Mouse (Mus musculus) forebrain, embryonic 13.5 days (tissue): ENCODE results near the gene Prss54. TPM values are rescaled to one million over a fixed set of nuclear protein-coding genes. Genes with fewer than 3 reads are reported as not detected.

Experiments
- ATAC-seq: fragments of 200-750 bp; cut with Nextera tagmentation; 2 replicates; pipeline ENCODE4 v1.8.0; 2017
- H3K27ac ChIP-seq: fragments of 300-500 bp; sonication (generic); 2 replicates; pipeline ENCODE4 v1.5.1; 2015; ENCODE audit warnings: inconsistent platforms, mild to moderate bottlenecking, moderate library complexity
- H3K27me3 ChIP-seq: fragments of 300-500 bp; sonication (generic); 2 replicates; pipeline ENCODE4 v1.6.1; 2015; ENCODE audit warnings: mild to moderate bottlenecking, inconsistent platforms
- H3K36me3 ChIP-seq: fragments of 300-500 bp; sonication (generic); 2 replicates; pipeline ENCODE4 v1.6.1; 2015; ENCODE audit warnings: mild to moderate bottlenecking, inconsistent platforms; ENCODE audit not compliant: poor library complexity, severe bottlenecking
- H3K4me1 ChIP-seq: fragments of 300-500 bp; sonication (generic); 2 replicates; pipeline ENCODE4 v1.6.1; 2015; ENCODE audit warnings: inconsistent platforms
- H3K4me2 ChIP-seq: fragments of 300-500 bp; sonication (generic); 2 replicates; pipeline ENCODE4 v1.6.1; 2015; ENCODE audit warnings: inconsistent platforms, mild to moderate bottlenecking, moderate library complexity
- H3K4me3 ChIP-seq: fragments of 300-500 bp; sonication (generic); 2 replicates; pipeline ENCODE4 v1.5.1; 2015; ENCODE audit warnings: mild to moderate bottlenecking, inconsistent platforms
- H3K9ac ChIP-seq: fragments of 300-500 bp; sonication (generic); 2 replicates; pipeline ENCODE4 v1.6.1; 2015; ENCODE audit warnings: mild to moderate bottlenecking, inconsistent platforms
- H3K9me3 ChIP-seq: fragments of 300-500 bp; sonication (generic); replicated peaks from 2 replicates; pipeline ENCODE4 v1.6.1; 2016; ENCODE audit warnings: inconsistent platforms
- WGBS: fragments of 180-500 bp; shearing (Covaris S2); methylation state at CpG from one replicate; pipeline ENCODE4 v1.1.7; 2015; 5-methylcytosine and 5-hydroxymethylcytosine counted together
- polyA plus RNA-seq: library from polyadenylated mRNA; unstranded; fragments of >200 nt; fragmentation: Nextera tagmentation; extraction: Ambion mirVana; gene quantifications from 2 replicates; pipeline ENCODE4 v1.2.1, GENCODE M21; 2015

Gene Prss54
- polyA plus RNA-seq, 1 experiment from 2014 or later, result not detected

DNA sequence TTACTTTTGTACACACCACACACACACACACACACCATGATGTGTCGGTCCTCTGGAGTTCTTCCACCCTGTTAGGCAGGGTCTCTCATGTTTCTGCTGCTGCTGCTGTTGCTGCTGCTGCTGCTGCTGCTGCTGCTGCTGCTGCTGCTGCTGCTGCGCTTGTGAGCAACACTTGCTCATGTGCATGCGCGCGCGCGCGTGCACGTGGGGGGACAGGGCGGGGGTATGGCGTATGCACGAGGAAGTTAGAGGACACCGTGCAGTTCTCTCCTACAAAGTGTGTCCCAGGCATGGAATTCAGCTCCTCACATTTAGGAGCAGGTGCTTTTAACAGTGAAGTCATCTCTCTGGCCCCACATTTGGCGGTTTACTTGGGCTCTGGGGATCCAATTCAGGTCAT lies 19.0 kb upstream of the Prss54 start:
- Histone ChIP-seq H3K27ac (no peak overlapping the region), H3K4me3 (no peak overlapping the region), H3K4me1 (no peaks in the 10 kb centered on the region), H3K9me3 (no peaks in the 10 kb centered on the region), H3K36me3 (no peaks in the 10 kb centered on the region), H3K27me3 (no peaks in the 10 kb centered on the region), H3K9ac (no peak overlapping the region), H3K4me2 (no peak overlapping the region)
- 84% methylated on average over 14 of the region's 14 CpGs for WGBS
- no peak for ATAC-seq

DNA sequence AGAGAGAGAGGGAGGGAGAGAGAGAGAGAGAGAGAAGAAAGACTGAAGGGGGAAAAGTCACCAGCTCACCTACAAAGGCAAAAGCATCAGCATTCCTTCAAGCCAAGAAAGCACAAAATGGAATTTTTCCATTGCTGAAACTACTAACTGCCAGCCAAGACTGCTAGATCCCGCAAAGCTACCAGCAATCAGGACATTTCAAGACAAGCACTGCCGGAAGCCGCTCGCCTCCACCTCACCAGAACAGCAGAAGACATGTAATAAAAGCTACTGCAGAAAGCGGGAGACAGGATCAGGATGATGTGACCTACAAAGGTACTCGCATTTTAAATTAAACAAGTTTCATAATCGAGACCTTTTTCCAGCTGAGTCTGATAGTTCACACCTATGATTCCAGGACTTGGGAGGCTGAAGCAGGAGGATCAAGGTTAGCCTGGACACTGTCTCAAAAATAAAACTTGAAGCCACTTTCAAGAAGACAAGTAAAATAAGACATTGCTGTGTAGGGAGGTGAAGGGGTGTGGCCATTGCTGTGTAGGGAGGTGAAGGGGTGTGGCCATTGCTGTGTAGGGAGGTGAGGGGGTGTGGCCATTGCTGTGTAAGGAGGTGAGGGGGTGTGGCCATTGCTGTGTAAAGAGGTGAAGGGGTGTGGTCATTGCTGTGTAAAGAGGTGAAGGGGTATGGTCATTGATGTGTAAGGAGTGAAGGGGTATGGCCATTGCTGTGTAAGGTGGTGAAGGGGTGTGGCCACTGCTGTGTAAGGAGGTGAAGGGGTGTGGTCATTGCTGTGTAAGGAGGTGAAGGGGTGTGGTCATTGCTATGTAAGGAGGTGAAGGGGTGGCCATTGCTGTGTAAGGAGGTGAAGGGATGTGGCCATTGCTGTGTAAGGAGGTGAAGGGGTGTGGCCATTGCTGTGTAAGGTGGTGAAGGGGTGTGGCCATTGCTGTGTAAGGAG lies 17.6 kb upstream of the Prss54 start:
- Histone ChIP-seq H3K36me3 (no peaks in the 10 kb centered on the region), H3K27me3 (no peaks in the 10 kb centered on the region), H3K4me3 (no peak overlapping the region), H3K4me2 (no peak overlapping the region), H3K4me1 (no peaks in the 10 kb centered on the region), H3K9ac (no peak overlapping the region), H3K27ac (no peak overlapping the region), H3K9me3 (no peaks in the 10 kb centered on the region)
- WGBS, result 92% methylated on average over 7 of the region's 7 CpGs
- no peak for ATAC-seq

DNA sequence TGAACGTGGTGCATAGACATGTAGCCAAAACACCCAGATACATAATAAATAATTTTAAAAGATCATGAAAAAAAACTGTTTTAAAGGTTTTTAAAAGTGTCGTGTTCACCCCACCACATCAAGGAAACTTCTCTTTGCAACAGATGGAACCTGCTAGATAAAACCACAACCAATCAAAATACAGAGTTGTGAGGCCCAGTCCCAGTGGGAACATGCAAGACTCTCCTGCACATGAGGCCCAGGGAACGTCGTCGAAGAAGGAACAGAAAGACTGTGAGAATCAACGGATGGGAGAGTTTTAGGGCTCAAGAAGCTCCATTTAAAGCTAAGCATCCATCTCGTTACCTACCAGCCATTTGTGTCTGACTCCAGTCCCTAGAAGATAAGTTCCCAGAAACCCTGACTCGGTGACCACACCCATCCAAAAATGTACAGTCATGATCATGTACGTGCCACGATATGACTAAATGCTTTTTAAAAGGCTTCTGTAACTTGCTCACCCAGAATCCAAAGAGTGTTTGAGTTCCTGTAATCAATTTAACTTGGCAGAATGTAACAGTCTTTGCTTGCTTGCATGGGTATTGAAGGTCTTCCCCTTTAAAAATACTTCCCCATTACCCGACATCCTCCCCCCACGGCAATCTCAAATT lies 16.1 kb upstream of the Prss54 start:
- H3K27me3 ChIP-seq, result no peaks in the 10 kb centered on the region
- H3K36me3 ChIP-seq, result no peaks in the 10 kb centered on the region
- no peaks in the 10 kb centered on the region for H3K9me3 ChIP-seq
- no peaks in the 10 kb centered on the region for H3K4me1 ChIP-seq
- no peak overlapping the region for H3K4me2 ChIP-seq
- ATAC-seq, result no peak
- WGBS, result 85% methylated on average over 12 of the region's 12 CpGs
- no peak overlapping the region for H3K4me3 ChIP-seq
- H3K27ac ChIP-seq, result no peak overlapping the region
- no peak overlapping the region for H3K9ac ChIP-seq

DNA sequence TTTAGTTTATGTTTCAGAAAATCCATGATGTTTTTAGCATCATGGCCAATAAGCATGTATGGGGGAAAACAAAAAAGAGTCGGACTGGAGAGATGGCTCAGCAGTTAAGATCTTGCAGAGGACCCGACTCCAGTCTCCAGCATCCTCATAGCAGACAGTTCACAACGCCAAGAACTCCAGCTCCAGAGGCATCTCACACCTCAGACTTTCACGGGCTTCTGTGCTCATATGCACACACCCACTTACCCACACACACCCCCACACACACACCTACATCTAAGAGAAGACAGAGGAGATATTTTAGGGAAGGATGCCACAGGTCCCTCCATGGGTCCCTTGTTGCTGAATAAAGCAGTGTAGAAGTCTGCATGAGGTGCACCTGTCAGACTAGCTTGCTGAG lies 14.4 kb upstream of the Prss54 start:
- Histone ChIP-seq H3K27ac (no peak overlapping the region), H3K4me1 (no peaks in the 10 kb centered on the region), H3K36me3 (no peaks in the 10 kb centered on the region), H3K9ac (no peak overlapping the region), H3K4me2 (no peak overlapping the region), H3K27me3 (no peaks in the 10 kb centered on the region), H3K4me3 (no peak overlapping the region), H3K9me3 (no peaks in the 10 kb centered on the region)
- ATAC-seq, result no peak
- WGBS, result 86% methylated on average over 4 of the region's 4 CpGs

DNA sequence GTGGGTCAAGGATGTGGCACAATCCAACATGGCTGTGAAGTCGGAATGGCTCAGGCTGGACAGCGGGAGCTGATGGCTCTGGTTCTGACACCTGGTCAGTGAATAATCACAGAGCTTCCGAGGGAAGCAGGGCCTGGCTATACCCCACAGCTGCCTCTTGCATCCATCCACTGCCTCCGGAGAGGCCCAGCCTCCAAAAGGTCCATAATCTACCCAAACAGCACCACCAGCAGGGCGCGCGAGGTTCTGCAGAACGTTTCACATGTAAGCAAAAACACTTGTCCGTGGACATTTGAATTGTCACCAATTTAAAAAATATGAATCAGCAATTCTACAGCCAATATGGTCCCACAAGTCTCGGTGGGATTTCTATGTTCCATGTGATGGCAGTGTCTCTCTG lies 13.1 kb upstream of the Prss54 start:
- Histone ChIP-seq H3K4me2 (no peak overlapping the region), H3K36me3 (no peaks in the 10 kb centered on the region), H3K9ac (no peak overlapping the region), H3K27me3 (no peaks in the 10 kb centered on the region), H3K27ac (no peak overlapping the region), H3K9me3 (no peaks in the 10 kb centered on the region), H3K4me1 (no peaks in the 10 kb centered on the region), H3K4me3 (no peak overlapping the region)
- WGBS, result 61% methylated on average over 10 of the region's 10 CpGs
- no peak for ATAC-seq

DNA sequence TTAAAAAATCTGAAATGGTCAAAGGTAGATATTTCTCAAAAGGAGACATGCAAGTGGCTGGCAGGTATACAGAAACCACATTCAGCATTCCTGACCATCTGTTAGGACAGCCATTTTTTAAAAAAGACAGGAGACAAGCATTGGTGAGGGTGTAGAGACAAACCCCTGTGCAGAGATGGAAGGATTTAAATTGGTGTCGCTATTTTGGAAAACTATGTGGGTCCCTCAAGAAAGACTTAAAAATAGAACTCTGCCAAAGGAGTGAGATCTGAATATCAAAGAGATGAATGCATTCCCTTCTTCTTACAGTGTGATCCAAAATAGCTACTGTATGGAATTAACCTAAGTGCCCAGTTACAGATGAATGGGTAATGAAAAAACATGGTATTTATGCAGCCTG lies 11.2 kb upstream of the Prss54 start:
- 84% methylated on average over 1 of the region's 1 CpGs for WGBS

DNA sequence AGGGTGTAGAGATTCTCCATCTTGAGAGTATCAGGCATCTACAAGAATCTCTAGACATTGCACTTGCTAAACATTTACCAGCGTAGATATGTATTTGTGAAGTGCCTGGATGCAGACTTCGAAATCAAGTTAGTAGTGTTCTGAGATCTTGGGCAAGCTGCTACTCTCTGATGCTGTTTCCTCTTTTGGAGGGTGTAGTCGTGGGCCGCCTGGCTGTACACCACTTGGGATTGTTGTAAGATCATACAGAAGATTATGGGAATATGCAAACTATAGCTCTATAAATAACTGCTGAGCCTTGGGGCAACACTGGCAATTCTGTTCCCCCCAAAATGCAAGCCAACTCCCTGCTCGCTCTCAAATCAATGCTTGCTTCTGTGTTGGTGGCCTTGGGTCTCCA lies 3.0 kb downstream of the Prss54 start:
- no peaks in the 10 kb centered on the region for H3K27me3 ChIP-seq
- no peak for ATAC-seq
- WGBS, result 91% methylated on average over 5 of the region's 5 CpGs

More for the DNA sequence above, 11.2 kb upstream of the Prss54 start:
- Histone ChIP-seq H3K27me3 (no peaks in the 10 kb centered on the region), H3K27ac (no peak overlapping the region), H3K9ac (no peak overlapping the region), H3K36me3 (no peaks in the 10 kb centered on the region), H3K4me1 (no peaks in the 10 kb centered on the region), H3K9me3 (no peaks in the 10 kb centered on the region), H3K4me3 (no peak overlapping the region), H3K4me2 (no peak overlapping the region)
- ATAC-seq, result no peak

DNA sequence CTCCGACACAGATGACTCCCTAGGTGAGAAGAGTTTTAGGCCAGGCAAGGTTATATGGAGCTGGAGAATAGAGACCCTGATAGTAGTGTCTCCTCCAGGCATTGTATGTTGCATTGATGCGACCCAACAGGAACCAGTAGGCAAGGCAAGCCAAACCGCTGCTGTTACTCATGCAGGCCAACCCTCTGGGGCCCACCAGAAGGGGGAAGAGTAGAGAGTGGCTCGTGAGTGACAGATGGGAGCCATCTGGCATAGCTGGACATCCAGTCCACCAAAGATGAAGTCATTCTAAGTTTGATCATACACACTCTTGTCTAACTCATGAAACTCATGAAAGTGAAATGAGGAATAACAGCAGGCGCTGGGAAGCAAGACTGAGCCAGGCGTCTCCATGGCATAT lies 9.3 kb downstream of the Prss54 start:
- H3K4me1 ChIP-seq, result no peaks in the 10 kb centered on the region

More for the DNA sequence above, 3.0 kb downstream of the Prss54 start:
- no peak overlapping the region for H3K4me2 ChIP-seq
- no peak overlapping the region for H3K27ac ChIP-seq
- no peaks in the 10 kb centered on the region for H3K36me3 ChIP-seq
- no peak overlapping the region for H3K4me3 ChIP-seq
- H3K9ac ChIP-seq, result no peak overlapping the region
- no peaks in the 10 kb centered on the region for H3K4me1 ChIP-seq
- no peaks in the 10 kb centered on the region for H3K9me3 ChIP-seq

DNA sequence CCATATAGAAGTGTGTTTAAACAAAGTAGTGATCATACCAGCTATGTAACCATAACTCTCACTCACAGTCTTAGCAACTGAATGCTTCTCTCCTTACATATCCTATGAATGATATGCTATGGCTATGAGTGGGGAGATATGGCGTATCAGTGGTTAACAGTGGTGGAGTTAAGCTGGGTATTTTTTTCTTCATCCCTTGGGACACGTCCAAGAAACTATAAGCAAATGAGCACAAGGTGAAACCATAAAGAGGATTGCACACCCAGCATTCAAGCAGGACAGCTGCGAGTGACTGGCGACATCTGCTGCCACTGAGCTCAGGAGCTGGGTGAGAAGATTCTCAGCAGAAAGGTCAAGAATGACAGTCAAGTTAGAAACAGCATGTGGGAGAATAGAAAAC lies 9.9 kb downstream of the Prss54 start:
- H3K4me1 ChIP-seq, result no peaks in the 10 kb centered on the region
- H3K27me3 ChIP-seq, result no peaks in the 10 kb centered on the region
- H3K9me3 ChIP-seq, result no peaks in the 10 kb centered on the region
- no peak overlapping the region for H3K9ac ChIP-seq
- no peak overlapping the region for H3K27ac ChIP-seq
- 72% methylated on average over 4 of the region's 4 CpGs for WGBS
- H3K4me2 ChIP-seq, result no peak overlapping the region
- H3K36me3 ChIP-seq, result no peaks in the 10 kb centered on the region
- H3K4me3 ChIP-seq, result no peak overlapping the region
- ATAC-seq, result no peak

More for the DNA sequence above, 9.3 kb downstream of the Prss54 start:
- no peak overlapping the region for H3K4me3 ChIP-seq
- WGBS, result 85% methylated on average over 6 of the region's 6 CpGs
- ATAC-seq, result no peak
- no peaks in the 10 kb centered on the region for H3K27me3 ChIP-seq
- no peak overlapping the region for H3K27ac ChIP-seq
- H3K9ac ChIP-seq, result no peak overlapping the region
- no peaks in the 10 kb centered on the region for H3K9me3 ChIP-seq
- H3K4me2 ChIP-seq, result no peak overlapping the region
- H3K36me3 ChIP-seq, result no peaks in the 10 kb centered on the region

DNA sequence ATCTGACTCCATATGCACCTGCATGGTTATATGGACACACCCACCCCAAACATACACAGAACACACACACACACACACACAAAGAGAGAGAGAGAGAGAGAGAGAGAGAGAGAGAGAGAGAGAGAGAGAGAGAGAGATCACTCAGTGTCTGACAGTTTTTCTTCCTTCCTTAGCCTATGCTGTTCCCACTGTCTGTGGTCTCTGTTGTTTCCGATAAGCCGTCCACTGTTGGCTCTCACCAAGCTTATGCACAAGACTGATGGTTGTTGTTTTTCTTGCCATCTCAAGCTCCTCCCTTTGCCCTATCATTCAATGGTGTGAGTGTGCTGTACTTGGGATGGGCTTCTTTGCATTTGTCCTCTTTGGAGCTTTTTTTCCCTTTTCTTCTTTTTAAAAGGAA lies 20.2 kb downstream of the Prss54 start:
- Histone ChIP-seq H3K9ac (no peak overlapping the region), H3K4me2 (no peak overlapping the region), H3K27ac (no peak overlapping the region), H3K4me1 (0 out of 2 replicates have a peak, but pooled peaks cover under 1% of the 10 kb centered on the region), H3K4me3 (no peak overlapping the region), H3K9me3 (no peaks in the 10 kb centered on the region), H3K36me3 (no peaks in the 10 kb centered on the region), H3K27me3 (no peaks in the 10 kb centered on the region)
- no peak for ATAC-seq
- 97% methylated on average over 2 of the region's 2 CpGs for WGBS

DNA sequence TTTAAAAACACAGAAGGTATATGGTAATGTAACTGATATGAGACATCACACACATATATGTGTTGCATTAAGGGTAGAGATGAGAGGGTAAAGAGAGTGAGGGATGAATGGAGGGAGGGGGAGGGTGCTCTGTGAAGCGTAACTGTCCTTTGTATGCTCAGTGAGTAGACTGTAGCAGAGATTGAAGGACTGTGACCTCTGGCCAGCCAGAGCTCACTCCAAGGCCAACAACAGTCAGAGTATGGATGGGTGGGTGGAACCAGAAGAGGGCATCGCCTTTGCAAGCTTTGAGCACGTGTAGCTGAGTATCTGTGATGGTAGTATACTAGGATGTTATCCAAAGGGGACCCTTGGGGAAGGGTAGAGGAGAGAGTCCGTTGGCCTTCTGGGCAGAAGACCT lies 24.6 kb downstream of the Prss54 start:
- Histone ChIP-seq H3K27me3 (no peaks in the 10 kb centered on the region), H3K4me3 (no peak overlapping the region), H3K4me1 (peaks cover 11% of the 10 kb centered on the region), H3K27ac (no peak overlapping the region), H3K36me3 (no peaks in the 10 kb centered on the region), H3K9me3 (no peaks in the 10 kb centered on the region), H3K9ac (no peak overlapping the region), H3K4me2 (no peak overlapping the region)
- 67% methylated on average over 4 of the region's 4 CpGs for WGBS
- no peak for ATAC-seq
